Mouse (Mus musculus): ENCODE data around the gene Aldh1a3. TPM values are rescaled to one million over a fixed set of nuclear protein-coding genes. Genes with fewer than 3 reads are reported as not detected.

Aldh1a3 gene
- polyA plus RNA-seq, 1 experiment from 2014 or later, result 7.3 TPM

GRCm38 (mm10) chr7:66346959-66347663, 80.2 kb downstream of the Aldh1a3 start:
- 38% methylated on average over 9 of the region's 9 CpGs for WGBS
- 0 out of 2 replicates have a peak, but pooled peaks have one; percentile 49 for ATAC-seq
- H3K36me3 ChIP-seq (ENCODE audit: control insufficient read depth, insufficient read depth), result no peaks in the 10 kb centered on the region
- H3K27ac ChIP-seq (ENCODE audit: low read length), result no peak overlapping the region
- H3K27me3 ChIP-seq (replicated peaks; ENCODE audit: control insufficient read depth, insufficient read depth, low read length), result no peaks in the 10 kb centered on the region
- H3K4me1 ChIP-seq (replicated peaks; ENCODE audit: control insufficient read depth, insufficient read depth, low read length), result no peaks in the 10 kb centered on the region
- no peak overlapping the region for H3K9ac ChIP-seq (replicated peaks; ENCODE audit: low read depth, low read length)
- H3K4me2 ChIP-seq (ENCODE audit: low read length), result no peak overlapping the region
- no peaks in the 10 kb centered on the region for H3K9me3 ChIP-seq (ENCODE audit: control insufficient read depth, low read length)
- no peak overlapping the region for H3K4me3 ChIP-seq (replicated peaks; ENCODE audit: low read length)

- no peak overlapping the region for H3K4me2 ChIP-seq (ENCODE audit: low read length)
- no peaks in the 10 kb centered on the region for H3K36me3 ChIP-seq (ENCODE audit: control insufficient read depth, insufficient read depth)
- 87% methylated on average over 5 of the region's 5 CpGs for WGBS
- no peak for ATAC-seq
- H3K4me1 ChIP-seq (replicated peaks; ENCODE audit: control insufficient read depth, insufficient read depth, low read length), result no peaks in the 10 kb centered on the region
- no peak overlapping the region for H3K9ac ChIP-seq (replicated peaks; ENCODE audit: low read depth, low read length)
- H3K27me3 ChIP-seq (replicated peaks; ENCODE audit: control insufficient read depth, insufficient read depth, low read length), result no peaks in the 10 kb centered on the region
- no peak overlapping the region for H3K4me3 ChIP-seq (replicated peaks; ENCODE audit: low read length)
- no peak overlapping the region for H3K27ac ChIP-seq (ENCODE audit: low read length)
- no peaks in the 10 kb centered on the region for H3K9me3 ChIP-seq (ENCODE audit: control insufficient read depth, low read length)
Observed at GRCm38 (mm10) chr7:66343307-66343706, 84.0 kb downstream of the Aldh1a3 start.

GRCm38 (mm10) chr7:66342831-66343230, 84.5 kb downstream of the Aldh1a3 start:
- no peak for ATAC-seq
- Histone ChIP-seq H3K4me3 (replicated peaks; ENCODE audit: low read length) (no peak overlapping the region), H3K27ac (ENCODE audit: low read length) (no peak overlapping the region), H3K36me3 (ENCODE audit: control insufficient read depth, insufficient read depth) (no peaks in the 10 kb centered on the region), H3K4me2 (ENCODE audit: low read length) (no peak overlapping the region), H3K27me3 (replicated peaks; ENCODE audit: control insufficient read depth, insufficient read depth, low read length) (no peaks in the 10 kb centered on the region), H3K9ac (replicated peaks; ENCODE audit: low read depth, low read length) (no peak overlapping the region), H3K9me3 (ENCODE audit: control insufficient read depth, low read length) (no peaks in the 10 kb centered on the region), H3K4me1 (replicated peaks; ENCODE audit: control insufficient read depth, insufficient read depth, low read length) (no peaks in the 10 kb centered on the region)
- 76% methylated on average over 6 of the region's 6 CpGs for WGBS

- Histone ChIP-seq H3K9me3 (ENCODE audit: control insufficient read depth, low read length) (no peaks in the 10 kb centered on the region), H3K4me1 (replicated peaks; ENCODE audit: control insufficient read depth, insufficient read depth, low read length) (no peaks in the 10 kb centered on the region), H3K4me3 (replicated peaks; ENCODE audit: low read length) (no peak overlapping the region), H3K9ac (replicated peaks; ENCODE audit: low read depth, low read length) (no peak overlapping the region), H3K27ac (ENCODE audit: low read length) (no peak overlapping the region), H3K27me3 (replicated peaks; ENCODE audit: control insufficient read depth, insufficient read depth, low read length) (no peaks in the 10 kb centered on the region), H3K4me2 (ENCODE audit: low read length) (no peak overlapping the region), H3K36me3 (ENCODE audit: control insufficient read depth, insufficient read depth) (no peaks in the 10 kb centered on the region)
- ATAC-seq, result no peak
- WGBS, result 36% methylated on average over 4 of the region's 4 CpGs
Observed at GRCm38 (mm10) chr7:66342323-66342722, 85.0 kb downstream of the Aldh1a3 start.

Small RNA genes within 50 kb of the gene (microRNA-seq; reads per million reads assigned to microRNA genes)
- not detected for gene Mir7057

Other genes starting within 250 kb of the Aldh1a3 start
- not detected in 2 replicates for gene Gm10974, start 61.6 kb downstream of the Aldh1a3 start, polyA plus RNA-seq (2015; fragmentation: Nextera tagmentation; extraction: Ambion mirVana)
- gene Lrrk1, start 39.2 kb downstream of the Aldh1a3 start, polyA plus RNA-seq (2015; fragmentation: Nextera tagmentation; extraction: Ambion mirVana), result 2.7 and 3.2 TPM in 2 replicates

Data from forebrain, embryonic 16.5 days (tissue).